Mouse (Mus musculus): ENCODE results near the gene Letm1. TPM values are rescaled to one million over a fixed set of nuclear protein-coding genes. Genes with fewer than 3 reads are reported as not detected.

Letm1 gene
- polyA plus RNA-seq, 1 experiment from 2014 or later, result 45.0 TPM

DNA sequence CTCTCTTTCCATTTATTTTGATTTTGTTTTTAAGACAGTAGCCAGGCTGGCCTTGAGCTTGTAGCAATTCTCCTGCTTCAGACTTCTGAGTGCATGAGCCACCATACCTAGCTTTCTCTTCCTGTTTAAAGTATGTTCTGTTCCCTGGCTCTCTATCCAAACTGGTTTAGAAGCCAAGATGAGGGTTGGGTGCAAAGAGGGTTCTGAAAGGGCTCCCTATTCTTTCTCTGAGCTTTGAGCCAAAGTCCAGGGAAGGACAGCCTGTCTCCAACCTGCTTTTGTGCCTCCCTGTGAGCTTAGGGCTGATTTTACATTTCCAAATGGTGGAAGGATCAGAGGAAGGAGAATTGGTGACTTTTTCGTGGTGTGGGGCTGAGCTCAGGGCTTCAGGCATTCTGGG is 55.7 kb downstream of the Letm1 start:
- H3K4me2 ChIP-seq (ENCODE audit: low read length), result no peak overlapping the region
- H3K4me3 ChIP-seq (ENCODE audit: control insufficient read depth in 1 of 2, insufficient read depth in 1 of 2, low read depth in 1 of 2, low read length in 2 of 2), result no peak overlapping the region
- ATAC-seq (ENCODE audit: insufficient number of reproducible peaks, insufficient read depth, low FRiP score, low read depth), result no peak
- no peaks in the 10 kb centered on the region for H3K36me3 ChIP-seq (ENCODE audit: control insufficient read depth, insufficient read depth, low read length)
- no peaks in the 10 kb centered on the region for H3K9me3 ChIP-seq (ENCODE audit: control insufficient read depth, low read length)
- peaks cover 22% of the 10 kb centered on the region for H3K27me3 ChIP-seq (ENCODE audit: control insufficient read depth, insufficient read depth, low read length)
- WGBS, result 65% methylated on average over 1 of the region's 1 CpGs
- no peak overlapping the region for H3K27ac ChIP-seq (replicated peaks in 1 of 2; ENCODE audit: control insufficient read depth in 1 of 2, insufficient read depth in 1 of 2, low read depth in 2 of 2, low read length in 2 of 2)
- H3K4me1 ChIP-seq (ENCODE audit: control insufficient read depth in 2 of 2, insufficient read depth in 2 of 2, low read length in 2 of 2), result peaks cover 0 to 14% of the 10 kb centered on the region in 2 experiments; a peak in 2 of 4 replicates
- H3K9ac ChIP-seq (ENCODE audit: low read length), result no peak overlapping the region

DNA sequence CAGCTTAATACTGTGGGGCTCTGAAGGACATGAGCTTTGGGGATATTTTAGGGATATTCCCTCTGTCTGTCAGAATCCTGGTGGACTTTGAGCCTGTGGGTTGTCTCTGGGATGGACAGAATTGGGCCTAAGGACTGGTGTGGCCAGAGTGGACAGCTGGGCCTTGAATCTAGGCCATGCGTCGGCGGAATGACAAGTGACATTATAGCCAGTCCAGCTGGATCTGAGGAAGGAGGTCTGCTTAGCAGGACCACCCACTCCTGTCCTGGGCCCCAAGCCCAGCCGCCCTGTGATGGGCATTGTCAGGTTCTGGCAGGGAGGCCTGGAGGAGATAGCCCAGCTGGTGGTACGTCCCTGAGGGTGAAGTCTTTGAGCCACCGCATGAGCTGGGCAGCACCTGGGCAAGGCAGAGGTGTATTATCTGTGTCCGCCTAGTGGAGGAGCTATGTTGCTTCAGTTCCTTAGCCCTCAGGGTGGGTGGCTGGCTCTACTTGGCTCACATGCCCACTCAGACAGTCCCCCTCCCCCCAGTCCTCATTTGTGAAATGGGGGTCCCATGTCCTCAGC is 56.5 kb downstream of the Letm1 start:
- no peak overlapping the region for H3K4me3 ChIP-seq (ENCODE audit: control insufficient read depth in 1 of 2, insufficient read depth in 1 of 2, low read depth in 1 of 2, low read length in 2 of 2)
- H3K27me3 ChIP-seq (ENCODE audit: control insufficient read depth, insufficient read depth, low read length), result peaks cover 22% of the 10 kb centered on the region
- peaks cover 0 to 17% of the 10 kb centered on the region in 2 experiments; a peak in 2 of 4 replicates for H3K4me1 ChIP-seq (ENCODE audit: control insufficient read depth in 2 of 2, insufficient read depth in 2 of 2, low read length in 2 of 2)
- H3K4me2 ChIP-seq (ENCODE audit: low read length), result no peak overlapping the region
- no peak overlapping the region for H3K9ac ChIP-seq (ENCODE audit: low read length)
- H3K9me3 ChIP-seq (ENCODE audit: control insufficient read depth, low read length), result no peaks in the 10 kb centered on the region
- ATAC-seq (ENCODE audit: insufficient number of reproducible peaks, insufficient read depth, low FRiP score, low read depth), result no peak
- H3K27ac ChIP-seq (replicated peaks in 1 of 2; ENCODE audit: control insufficient read depth in 1 of 2, insufficient read depth in 1 of 2, low read depth in 2 of 2, low read length in 2 of 2), result no peak overlapping the region
- no peaks in the 10 kb centered on the region for H3K36me3 ChIP-seq (ENCODE audit: control insufficient read depth, insufficient read depth, low read length)
- WGBS, result 83% methylated on average over 7 of the region's 7 CpGs

DNA sequence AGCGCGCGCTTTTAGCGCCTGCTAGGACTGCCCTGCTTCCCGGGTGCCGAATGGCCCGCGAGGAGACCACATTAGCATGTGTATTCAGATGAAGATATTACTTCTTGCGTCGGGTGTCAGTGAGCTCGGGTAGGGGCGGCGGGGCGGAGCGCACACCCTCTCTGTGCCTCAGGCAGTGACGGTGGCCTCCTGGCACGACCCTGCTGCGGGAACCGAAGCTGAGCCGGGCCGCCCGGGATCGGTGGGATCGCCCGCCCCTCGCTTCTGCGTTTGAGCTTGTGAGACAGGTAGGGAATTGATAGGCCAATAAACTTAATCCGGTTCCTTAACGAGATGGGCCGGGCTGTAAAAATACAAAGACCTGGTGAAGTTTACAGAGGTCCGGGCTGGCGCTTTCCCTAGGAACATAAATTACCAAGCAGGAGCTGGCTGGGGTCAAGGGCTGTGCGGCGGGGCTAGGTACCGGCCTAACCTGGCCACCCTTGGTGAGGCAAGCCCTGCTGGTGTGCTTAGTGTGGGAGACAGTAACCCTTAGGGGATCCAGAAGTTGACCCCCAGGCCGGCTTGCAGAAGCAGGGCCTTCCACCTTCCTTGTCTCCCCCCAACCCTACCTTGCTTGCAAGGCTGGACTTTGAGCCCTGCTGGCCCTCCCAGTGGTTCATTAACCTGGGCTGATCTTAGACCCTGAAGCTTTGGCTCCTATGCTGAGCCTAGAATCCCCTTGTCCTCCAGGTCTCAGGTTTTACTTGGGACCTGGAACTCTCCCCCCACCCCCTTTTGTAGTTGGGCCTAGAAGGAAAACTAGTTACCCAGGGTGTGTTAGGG is 58.8 kb downstream of the Letm1 start:
- Histone ChIP-seq H3K27ac (replicated peaks in 1 of 2; ENCODE audit: control insufficient read depth in 1 of 2, insufficient read depth in 1 of 2, low read depth in 2 of 2, low read length in 2 of 2) (no peak overlapping the region), H3K4me3 (ENCODE audit: control insufficient read depth in 1 of 2, insufficient read depth in 1 of 2, low read depth in 1 of 2, low read length in 2 of 2) (peak overlapping the region; percentile 63 to 64), H3K4me2 (ENCODE audit: low read length) (peak overlapping the region; percentile 97), H3K4me1 (ENCODE audit: control insufficient read depth in 2 of 2, insufficient read depth in 2 of 2, low read length in 2 of 2) (peaks cover 7 to 29% of the 10 kb centered on the region in 2 experiments; a peak in 3 of 4 replicates), H3K36me3 (ENCODE audit: control insufficient read depth, insufficient read depth, low read length) (no peaks in the 10 kb centered on the region), H3K27me3 (ENCODE audit: control insufficient read depth, insufficient read depth, low read length) (peaks cover 22% of the 10 kb centered on the region), H3K9me3 (ENCODE audit: control insufficient read depth, low read length) (no peaks in the 10 kb centered on the region), H3K9ac (ENCODE audit: low read length) (peak overlapping the region; percentile 75)
- no peak for ATAC-seq (ENCODE audit: insufficient number of reproducible peaks, insufficient read depth, low FRiP score, low read depth)
- WGBS, result 17% methylated on average over 36 of the region's 36 CpGs

DNA sequence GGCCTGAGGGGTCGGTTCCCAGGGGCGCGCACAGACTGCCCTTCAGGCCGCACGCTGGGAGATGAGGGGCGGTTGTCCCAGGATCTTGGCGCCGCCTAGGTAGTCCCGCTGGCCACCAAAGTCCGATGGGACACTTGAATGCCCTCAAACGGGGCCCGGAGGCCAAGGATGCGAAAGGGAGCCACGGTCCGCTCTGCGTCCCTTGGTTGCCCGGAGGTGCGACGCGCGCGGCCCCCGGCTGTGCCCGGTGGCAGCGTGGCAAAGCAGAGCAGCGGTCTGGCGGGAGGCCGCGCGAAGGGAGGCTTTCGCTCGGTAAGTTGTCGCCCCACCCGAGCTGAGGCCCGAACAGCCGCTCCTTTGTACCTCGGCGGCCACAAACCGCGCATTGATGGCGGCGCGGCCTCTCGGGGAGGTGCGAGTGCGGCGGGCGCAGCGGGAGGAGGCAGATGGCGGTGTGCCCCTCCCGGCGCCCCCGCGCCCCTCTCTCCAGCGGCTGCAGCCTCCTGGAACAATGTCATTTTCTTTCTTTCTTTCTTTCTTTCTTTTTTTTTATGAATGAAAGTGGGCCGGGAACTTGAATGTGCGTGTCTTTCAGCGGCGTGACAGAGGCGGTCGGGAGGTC is 59.5 kb downstream of the Letm1 start:
- peaks cover 22% of the 10 kb centered on the region for H3K27me3 ChIP-seq (ENCODE audit: control insufficient read depth, insufficient read depth, low read length)
- peak overlapping the region; percentile 97 for H3K4me2 ChIP-seq (ENCODE audit: low read length)
- under 1% methylated on average over 60 of the region's 61 CpGs for WGBS
- peaks cover 13 to 34% of the 10 kb centered on the region in 2 experiments for H3K4me1 ChIP-seq (ENCODE audit: control insufficient read depth in 2 of 2, insufficient read depth in 2 of 2, low read length in 2 of 2)
- H3K9ac ChIP-seq (ENCODE audit: low read length), result peak overlapping the region; percentile 75
- no peak for ATAC-seq (ENCODE audit: insufficient number of reproducible peaks, insufficient read depth, low FRiP score, low read depth)
- no peak overlapping the region for H3K27ac ChIP-seq (replicated peaks in 1 of 2; ENCODE audit: control insufficient read depth in 1 of 2, insufficient read depth in 1 of 2, low read depth in 2 of 2, low read length in 2 of 2)
- H3K36me3 ChIP-seq (ENCODE audit: control insufficient read depth, insufficient read depth, low read length), result no peaks in the 10 kb centered on the region
- no peaks in the 10 kb centered on the region for H3K9me3 ChIP-seq (ENCODE audit: control insufficient read depth, low read length)
- H3K4me3 ChIP-seq (ENCODE audit: control insufficient read depth in 1 of 2, insufficient read depth in 1 of 2, low read depth in 1 of 2, low read length in 2 of 2), result peak overlapping the region; percentile 63 to 64

DNA sequence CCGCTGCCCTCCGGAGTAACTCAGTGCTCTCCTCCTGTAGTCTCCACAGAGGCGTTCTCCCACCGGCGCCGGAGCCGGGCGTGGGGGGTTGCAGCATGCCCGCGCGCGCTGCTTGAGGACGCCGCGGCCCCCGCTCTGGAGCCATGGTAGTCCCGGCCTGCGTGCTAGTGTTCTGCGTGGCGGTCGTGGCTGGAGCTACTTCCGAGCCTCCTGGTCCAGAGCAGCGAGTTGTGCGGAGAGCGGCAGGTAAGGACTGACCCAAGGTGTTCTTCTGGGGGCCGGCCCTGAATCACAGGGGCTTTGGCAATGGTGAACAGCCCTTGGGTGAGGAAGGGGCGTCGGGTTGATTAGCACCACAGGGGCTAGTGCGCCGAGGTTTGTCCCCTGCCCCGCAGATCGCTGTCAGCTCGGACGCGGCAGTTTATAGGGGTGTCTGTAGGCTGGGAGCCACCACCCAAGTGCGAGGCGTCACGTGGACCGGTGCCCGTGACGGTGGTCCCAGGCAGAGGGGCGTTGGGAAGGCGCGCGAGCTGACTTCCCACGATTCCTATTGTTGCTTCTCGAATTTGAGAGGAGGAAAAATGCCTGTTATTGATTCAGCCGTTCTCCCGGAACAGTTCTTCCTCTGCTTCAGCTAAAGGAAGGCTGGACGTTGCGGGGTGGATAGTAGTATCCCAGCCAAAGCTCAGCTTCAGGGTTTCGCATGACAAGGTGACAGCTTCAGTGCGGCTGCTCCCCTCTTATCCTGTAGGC is 60.2 kb downstream of the Letm1 start:
- Histone ChIP-seq H3K4me1 (ENCODE audit: control insufficient read depth in 2 of 2, insufficient read depth in 2 of 2, low read length in 2 of 2) (peaks cover 14 to 34% of the 10 kb centered on the region in 2 experiments), H3K9ac (ENCODE audit: low read length) (peak overlapping the region; percentile 75), H3K36me3 (ENCODE audit: control insufficient read depth, insufficient read depth, low read length) (no peaks in the 10 kb centered on the region), H3K9me3 (ENCODE audit: control insufficient read depth, low read length) (no peaks in the 10 kb centered on the region), H3K27ac (replicated peaks in 1 of 2; ENCODE audit: control insufficient read depth in 1 of 2, insufficient read depth in 1 of 2, low read depth in 2 of 2, low read length in 2 of 2) (no peak overlapping the region), H3K4me3 (ENCODE audit: control insufficient read depth in 1 of 2, insufficient read depth in 1 of 2, low read depth in 1 of 2, low read length in 2 of 2) (peak overlapping the region; percentile 63 to 64), H3K27me3 (ENCODE audit: control insufficient read depth, insufficient read depth, low read length) (peaks cover 22% of the 10 kb centered on the region), H3K4me2 (ENCODE audit: low read length) (peak overlapping the region; percentile 97)
- ATAC-seq (ENCODE audit: insufficient number of reproducible peaks, insufficient read depth, low FRiP score, low read depth), result no peak
- WGBS, result under 1% methylated on average over 53 of the region's 53 CpGs

DNA sequence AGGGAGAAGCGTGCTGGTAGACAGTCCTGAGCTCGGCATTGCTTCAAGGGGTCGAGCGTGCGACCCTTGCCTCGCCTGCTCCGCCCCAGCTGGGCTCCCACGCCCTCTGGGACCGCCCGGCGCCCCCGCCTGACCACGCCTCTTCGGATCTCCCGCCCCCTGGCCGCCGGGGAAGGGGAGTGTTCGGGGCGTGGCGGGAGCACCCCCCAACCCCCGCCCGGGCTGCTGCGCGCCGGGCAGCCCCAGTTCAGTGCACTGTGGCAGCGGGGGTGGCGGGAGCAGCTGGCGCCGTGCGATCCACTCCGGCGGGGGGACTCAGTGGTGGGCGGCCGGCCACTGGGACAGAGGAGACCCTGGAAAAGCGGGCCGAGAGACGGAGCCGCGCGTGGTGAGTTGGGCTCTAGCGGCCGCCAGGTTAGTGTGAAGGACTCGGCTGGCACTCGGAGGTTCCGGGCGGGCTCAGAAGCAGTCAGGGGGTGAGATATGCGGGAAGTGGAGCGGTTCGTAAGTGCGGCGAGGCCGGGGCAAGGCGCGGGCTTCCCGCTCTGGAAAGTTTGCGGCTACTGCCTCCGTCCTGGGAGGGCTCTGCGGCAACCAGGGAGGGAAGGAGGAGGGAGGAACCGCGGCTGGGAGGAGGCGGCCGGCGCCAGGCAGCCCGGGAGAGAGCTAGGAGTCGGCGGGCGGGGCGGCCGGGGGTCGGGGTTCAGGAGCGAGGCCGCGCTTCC is 60.9 kb downstream of the Letm1 start, which contains the start of gene Fgfr3:
Fgfr3 (plus strand) TSS at position 134 of the 725 bp plus-strand sequence.
- no peaks in the 10 kb centered on the region for H3K36me3 ChIP-seq (ENCODE audit: control insufficient read depth, insufficient read depth, low read length)
- peak within 1 kb of the TSS; percentile 63 to 64 for H3K4me3 ChIP-seq (ENCODE audit: control insufficient read depth in 1 of 2, insufficient read depth in 1 of 2, low read depth in 1 of 2, low read length in 2 of 2)
- H3K9me3 ChIP-seq (ENCODE audit: control insufficient read depth, low read length), result no peaks in the 10 kb centered on the region
- no peak within 1 kb of the TSS for H3K27ac ChIP-seq (replicated peaks in 1 of 2; ENCODE audit: control insufficient read depth in 1 of 2, insufficient read depth in 1 of 2, low read depth in 2 of 2, low read length in 2 of 2)
- peak within 1 kb of the TSS; percentile 75 for H3K9ac ChIP-seq (ENCODE audit: low read length)
- H3K4me1 ChIP-seq (ENCODE audit: control insufficient read depth in 2 of 2, insufficient read depth in 2 of 2, low read length in 2 of 2), result peaks cover 14 to 34% of the 10 kb centered on the region in 2 experiments
- WGBS, result 1% methylated on average over 68 of the region's 73 CpGs
- peak; percentile 75 for ATAC-seq (ENCODE audit: insufficient number of reproducible peaks, insufficient read depth, low FRiP score, low read depth)
- H3K4me2 ChIP-seq (ENCODE audit: low read length), result peak within 1 kb of the TSS; percentile 97
- H3K27me3 ChIP-seq (ENCODE audit: control insufficient read depth, insufficient read depth, low read length), result peaks cover 22% of the 10 kb centered on the region

All from heart, embryonic 14.5 days (tissue).